Mouse (Mus musculus) T-helper 2 cell (primary cell): Measurements from ENCODE around the gene Sugct.

Experiments used
- in situ Hi-C: fragments of 300-600 bp; cut with MboI, MseI; formaldehyde crosslinking; loops from one replicate; pipeline ENCODE4 v1.15.1; 2025; ENCODE audit warnings: high pct_unique_total_duplicates

The Sugct gene

DNA sequence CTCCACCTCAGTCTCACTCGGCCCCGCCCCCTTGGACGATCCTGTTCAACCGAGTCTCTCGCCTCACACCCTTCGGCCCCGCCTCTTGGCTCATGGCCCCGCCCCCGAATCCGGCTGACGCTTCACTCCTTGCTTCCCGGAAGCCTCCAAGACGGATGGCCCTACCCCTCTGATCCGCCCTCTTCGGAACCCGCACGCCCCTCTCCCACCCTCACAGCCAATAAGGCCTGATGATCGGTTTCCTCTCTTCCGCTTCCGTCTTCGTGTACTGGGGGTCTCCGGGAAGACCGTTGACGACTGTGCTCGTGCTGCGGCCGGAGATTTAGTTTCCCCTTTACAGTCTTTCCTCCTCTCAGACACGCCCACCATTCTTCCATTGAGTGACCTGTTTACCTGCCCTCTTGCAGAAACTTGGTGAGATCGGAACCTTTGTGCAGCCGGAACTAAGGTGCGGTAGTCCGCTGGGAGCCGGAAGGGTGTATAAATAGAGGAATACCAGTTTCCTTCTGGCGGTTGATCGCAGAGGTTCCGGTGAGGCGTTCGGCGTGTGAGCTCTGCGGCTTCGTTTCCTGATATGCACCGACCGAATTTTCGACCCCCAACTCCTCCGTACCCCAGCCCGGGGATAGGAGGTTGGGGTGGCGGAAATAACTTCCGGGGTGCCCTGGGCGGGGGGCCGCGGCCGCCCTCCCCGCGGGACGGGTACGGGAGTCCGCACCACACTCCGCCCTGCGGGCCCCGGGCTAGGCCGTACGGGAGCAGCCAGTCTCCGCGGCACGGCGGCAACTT lies at the start of gene Sugct, which contains the start of gene Mplkip:
Sugct (minus strand) TSS at position 643 of the 789 bp plus-strand sequence.
Mplkip (plus strand) TSS at position 282 of the 789 bp plus-strand sequence.
- in situ Hi-C loops = loop anchor here (5.0 kb wide), 1 partner anchor 117 kb away; no protein-coding TSS in a partner anchor

DNA sequence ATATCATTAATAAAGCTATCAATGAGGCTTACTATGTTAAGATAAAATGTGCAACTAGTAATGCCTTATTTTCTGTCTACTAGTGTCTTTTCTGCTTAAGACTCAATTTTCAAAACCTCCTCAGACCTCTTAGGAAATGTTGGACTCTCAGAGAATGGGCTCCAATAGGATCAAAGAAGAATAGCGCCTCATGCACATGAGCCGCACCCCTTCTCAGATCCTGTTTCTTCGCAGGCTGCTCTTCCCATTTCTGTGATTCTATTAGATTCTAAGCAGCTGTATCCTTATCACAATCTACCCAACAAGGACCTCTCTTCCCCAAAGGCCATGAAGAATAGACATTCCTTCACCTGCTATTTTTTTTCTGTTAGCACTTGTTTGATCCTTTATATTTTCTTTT lies 33.4 kb upstream of the Sugct start:
- in situ Hi-C loops = no loop called here

DNA sequence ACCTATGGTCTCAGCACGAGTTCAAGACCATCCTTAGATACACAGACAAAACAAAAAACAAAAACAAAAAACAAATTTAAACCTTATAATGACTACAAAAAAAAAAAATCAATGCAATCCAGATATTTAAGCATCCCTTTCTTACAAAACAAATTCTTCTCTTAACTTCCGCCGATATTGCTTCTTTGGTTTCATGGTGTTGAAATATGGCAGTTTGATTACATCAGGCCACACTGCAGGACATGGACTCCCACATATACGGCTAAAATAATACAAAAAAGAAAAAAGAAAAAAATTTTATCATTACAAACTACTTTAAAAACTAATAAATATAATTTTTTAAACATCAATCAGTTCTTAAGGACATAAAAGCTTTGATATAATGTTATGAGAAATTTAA lies 32.6 kb upstream of the Sugct start:
- in situ Hi-C loops = no loop called here

DNA sequence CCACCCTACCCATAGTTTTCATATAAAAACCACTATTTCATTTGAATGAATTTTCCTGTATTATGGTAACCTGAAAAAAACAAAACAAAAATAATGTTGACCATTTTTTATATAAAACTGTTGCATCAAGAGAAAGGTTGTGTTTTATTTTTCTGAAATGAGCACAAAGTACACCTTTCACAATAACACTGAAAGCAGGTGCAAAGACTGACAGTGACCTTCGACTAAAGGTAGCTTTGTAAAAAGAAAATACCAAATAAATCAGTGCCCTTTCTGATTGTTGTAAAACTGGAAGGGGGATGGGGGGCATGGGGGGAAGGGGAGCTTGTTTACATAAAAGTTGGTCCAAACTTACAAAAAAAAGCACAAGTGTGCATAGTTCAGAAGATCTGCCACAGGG lies 22.0 kb upstream of the Sugct start:
- in situ Hi-C loops = no loop called here

DNA sequence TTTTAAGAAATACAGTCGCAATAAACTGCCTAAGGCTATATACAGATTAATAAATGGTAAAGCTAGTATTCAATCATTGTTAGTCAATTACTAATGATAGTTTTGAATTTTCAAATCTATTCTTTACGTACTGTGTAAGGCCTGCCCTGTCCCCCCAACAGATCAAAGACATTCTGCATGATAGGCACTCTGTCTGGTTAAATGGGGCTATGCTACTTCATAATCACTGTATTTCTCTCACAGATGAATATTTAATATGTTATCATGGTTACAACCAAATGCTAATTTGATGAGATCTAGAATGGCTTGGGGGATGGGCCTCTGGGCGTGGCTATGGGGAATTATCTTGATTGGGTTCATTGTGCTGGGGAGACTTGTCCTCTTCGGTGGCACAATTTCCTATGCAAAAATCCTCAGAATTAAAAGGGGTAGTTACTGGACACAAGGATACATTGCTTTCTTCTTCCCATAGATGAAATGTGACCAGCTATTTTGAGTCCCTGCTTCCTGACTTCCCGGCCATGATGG lies 13.5 kb upstream of the Sugct start:
- in situ Hi-C loops = no loop called here

DNA sequence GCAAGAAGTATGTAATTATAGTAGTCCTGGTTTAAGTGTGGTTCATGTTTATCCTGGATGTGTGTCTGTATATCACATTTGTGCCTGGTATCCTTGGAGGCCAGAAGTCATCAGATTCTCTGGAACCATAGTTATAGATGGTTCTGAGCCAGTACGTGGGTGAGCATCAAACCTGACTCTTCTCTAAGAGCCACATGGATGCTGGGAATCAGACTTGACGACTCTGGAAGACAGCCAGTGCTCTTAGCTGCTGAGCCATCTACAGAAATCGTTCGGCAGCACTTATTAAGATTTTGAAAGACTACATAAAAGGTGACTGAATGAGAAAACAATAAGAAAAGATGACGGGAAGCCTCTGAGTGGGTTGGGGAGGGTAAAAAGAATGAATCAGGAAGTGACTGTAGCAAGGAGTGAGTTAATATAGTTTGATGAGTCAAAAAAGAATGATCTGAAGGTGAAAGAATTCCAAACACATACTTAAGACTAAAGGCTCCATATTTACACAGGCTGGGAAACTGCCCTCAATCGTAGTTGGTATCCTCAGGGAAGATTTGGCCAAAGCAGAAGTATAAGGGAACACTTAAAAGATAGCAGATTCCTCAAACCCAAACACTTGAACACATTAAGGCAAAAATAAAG lies 10.0 kb upstream of the Sugct start:
- in situ Hi-C loops = no loop called here

DNA sequence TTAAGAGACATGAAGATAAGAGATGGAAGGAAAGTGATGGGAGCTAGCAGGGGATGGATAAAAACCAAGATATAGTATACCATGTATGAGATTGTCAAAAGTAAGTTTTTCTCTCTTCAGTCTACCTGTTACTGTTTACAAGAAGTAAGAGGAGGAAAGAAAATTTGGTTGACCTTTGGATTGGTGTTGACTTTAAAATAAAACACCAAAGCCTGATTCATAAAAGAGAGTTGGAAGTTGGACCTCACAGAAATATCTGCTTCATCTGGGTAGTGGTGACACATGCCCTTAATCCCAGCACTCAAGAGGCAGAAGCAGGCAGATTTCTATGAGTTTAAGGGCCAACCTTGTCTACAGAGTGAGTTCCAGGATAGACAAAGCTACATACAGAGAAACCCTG lies 7.0 kb upstream of the Sugct start:
- in situ Hi-C loops = no loop called here

DNA sequence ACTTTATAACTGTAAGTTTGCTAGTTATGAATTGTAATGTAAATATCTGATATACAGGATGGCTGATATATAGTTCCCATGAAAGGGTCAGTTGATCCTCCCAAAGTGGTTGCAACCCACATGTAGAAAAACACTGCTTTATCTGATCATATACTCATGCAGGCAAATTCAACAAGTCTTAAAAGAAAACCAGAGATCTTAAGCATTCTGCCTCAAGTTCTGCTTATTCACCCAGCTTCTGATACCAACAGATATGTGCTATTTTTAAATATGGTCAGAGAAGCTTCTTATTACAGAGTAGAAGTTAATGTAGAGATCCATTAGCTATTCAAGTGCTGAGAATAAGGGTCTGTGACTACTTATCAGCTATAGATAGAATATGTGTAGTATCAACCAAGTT lies 6.0 kb upstream of the Sugct start:
- in situ Hi-C loops = no loop called here

DNA sequence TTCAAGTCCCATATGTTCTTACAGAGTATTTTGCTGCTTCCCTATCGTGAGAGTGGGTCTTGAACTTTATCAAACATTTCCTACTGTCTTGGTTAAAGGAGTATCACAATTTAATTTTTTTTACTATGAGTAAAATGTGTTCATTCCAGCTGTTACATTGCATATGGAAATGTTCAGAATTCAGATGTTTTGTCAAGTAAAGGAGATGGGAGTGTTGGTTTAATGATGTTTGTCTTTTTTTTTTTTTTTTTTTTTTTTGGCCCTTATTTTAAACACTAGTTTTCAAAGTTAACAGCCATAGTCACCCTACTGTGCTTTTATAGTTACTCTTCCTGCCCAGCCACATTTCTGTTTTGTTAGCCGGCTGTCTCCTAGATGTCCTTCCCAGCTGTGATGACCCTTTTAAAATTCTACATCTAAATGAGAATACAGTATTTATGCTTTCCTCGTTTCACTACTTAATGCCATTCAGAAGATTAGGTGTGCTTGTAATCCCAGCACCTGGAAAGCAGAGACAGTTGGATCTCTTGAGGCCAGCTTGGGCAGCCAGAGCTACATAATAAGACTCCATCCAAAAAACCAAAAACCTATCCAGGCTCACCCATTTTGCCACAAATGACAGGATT lies 4.8 kb upstream of the Sugct start:
- in situ Hi-C loops = no loop called here

DNA sequence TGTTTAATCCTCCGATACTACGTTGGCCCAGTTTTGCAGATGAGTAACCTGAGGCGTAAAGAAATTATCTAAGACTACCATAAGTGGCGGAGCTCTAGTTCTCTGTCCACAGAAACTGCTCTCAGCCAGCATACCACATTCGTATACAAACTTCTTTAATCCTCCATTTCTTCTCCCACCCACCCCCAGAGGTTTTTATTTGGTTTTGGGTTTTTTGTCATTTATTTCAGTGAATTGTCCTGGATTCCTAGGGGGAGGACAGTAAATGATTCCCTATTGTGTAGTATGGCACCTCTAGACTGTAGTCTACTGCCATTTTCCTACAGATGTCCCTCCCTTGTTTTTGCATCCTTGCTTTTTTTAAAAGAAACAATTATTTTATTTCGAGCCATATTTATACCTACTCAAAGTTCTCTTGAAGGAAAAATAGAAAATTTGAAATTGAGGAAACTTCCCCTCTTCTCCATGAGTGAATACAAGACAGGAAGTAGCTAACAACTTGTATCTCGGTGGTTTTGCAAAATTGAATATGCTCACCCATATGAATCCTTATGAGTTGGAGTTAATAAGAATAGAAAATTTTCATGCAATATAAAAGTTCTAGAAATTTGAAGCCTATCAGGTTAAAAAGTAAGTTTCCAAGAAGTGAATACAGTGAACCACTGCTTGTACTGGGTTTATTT lies 686 bp upstream of the Sugct start:
- in situ Hi-C loops = loop anchor here (5.0 kb wide), 1 partner anchor 116 kb away; no protein-coding TSS in a partner anchor

DNA sequence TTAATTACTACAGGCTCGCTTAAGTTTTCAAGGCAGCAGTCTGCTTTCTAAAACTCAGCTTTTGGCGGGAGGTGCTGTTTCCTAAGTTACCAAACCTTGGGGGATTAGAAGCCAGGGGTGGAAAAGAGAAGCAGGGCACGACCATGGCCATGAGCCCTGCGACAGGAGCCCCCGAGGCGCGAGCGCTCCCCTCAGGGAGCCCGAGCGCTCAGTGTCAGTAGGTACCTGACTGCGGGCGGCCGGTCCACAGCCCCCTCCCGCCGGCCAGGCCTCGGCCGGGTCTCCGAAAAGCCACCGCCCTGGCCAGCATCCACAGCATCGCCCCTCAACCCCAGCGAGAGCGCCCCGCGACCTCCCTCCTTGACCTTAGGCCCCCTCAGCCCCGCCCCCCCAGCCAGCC lies 939 bp downstream of the Sugct start:
- in situ Hi-C loops = no loop called here

DNA sequence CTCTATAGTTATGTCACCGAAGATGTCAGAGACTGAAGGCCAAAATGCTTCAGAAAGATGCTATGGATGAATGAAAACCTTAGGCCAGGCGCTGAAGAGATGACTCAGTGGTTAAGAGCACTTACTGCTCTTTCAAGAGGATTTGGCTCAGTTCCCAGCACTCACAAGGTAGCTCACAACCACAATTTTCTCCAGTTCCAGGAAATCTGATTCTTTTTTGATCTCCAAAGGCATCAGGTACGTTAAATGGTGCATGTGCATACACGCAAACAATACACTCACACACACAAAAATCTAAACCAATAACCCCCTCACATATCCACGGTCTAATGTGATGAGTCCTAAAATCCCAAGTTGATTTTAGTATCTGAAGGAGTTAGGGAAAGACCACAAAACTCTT lies 1.5 kb downstream of the Sugct start:
- in situ Hi-C loops = no loop called here

DNA sequence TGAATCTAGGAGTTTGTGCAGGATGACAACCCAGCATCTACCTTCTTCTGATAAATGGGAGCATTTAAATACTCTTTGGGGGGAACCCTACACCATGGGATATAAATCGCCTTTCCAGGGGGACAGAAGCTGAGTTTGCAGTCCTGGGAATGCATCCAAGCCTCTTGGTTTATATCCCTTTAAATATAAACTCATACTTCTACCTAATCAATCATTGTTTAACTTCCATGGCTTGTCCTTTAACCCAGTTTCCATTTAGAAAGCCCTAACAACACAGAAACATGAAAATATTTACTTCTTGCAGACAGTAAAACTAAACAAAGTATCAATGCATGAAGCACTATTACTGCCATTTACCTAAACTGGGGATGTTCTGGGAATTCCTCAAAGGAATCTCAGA lies 3.9 kb downstream of the Sugct start:
- in situ Hi-C loops = no loop called here

DNA sequence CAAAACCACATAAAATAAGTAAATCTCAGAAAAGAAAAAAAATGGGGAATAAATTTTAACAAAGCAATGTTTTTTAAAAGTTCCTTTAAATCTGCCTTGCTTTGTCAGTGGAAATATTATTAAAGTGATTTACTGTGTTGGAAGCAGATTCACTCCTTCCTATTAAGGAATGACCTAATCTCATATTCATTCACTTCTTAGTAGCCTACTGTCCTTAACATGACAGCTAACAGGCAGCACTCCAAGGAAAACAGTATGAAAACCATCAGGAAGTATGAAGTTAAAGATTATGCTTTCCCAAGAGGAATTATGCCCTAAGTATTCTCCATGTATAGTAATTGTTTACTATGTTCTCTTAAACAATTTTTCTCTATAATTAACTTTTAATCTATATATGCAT lies 4.7 kb downstream of the Sugct start:
- in situ Hi-C loops = no loop called here

DNA sequence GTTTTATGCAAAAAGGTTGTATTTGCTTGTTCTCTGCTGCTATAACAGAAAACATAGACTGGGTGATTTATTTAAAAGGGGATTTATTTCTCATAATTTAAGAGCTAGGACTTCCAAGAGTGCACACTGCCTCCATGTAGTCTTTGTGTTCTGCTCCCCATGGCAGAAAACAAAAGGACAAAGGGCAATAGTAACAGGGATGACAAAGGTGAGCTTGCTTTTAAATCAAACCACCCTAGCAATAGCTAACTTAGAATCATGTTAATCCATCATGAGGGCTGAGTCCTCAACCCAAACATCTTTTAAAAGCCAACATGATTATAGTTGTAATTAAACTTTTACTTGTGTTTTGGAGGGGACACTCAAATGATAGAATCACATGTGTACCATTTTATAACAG lies 5.9 kb downstream of the Sugct start:
- in situ Hi-C loops = no loop called here

DNA sequence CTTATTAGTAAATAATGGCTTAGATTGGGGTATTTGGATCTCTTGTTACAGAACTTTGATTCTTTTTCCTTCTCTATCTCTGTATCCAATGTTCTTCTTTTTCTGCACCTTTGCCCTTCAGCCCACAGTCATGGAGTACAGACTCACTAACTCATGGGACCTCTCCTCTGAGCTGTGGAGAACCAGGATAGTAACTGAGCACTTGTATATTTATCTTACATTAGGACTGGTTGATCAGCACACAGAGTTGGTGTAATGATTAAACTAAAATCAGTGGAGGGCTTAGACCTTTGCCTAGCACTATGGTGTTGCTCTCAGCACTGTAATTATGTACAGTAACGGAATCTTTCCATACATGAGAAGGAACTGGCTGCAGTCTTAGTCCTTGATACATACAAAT lies 24.2 kb downstream of the Sugct start:
- in situ Hi-C loops = no loop called here

DNA sequence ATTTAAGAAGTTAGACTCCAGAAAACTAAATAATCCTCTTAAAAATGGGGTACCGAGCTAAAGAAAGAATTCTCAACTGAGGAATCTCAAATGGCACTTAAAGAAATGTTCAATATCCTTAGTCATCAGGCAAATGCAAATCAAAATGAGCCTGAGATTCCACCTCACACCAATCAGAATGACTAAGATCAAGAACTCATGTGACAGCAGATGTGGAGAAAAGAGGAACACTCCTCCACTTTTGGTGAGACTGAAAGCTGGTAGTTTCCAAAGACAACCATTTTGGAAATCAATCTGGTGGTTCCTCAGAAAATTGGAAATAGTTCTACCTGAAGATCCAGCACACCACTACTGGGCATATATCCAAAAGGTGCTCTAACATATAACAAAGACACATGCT lies 28.0 kb downstream of the Sugct start:
- in situ Hi-C loops = loop anchor here (5.0 to 10.0 kb wide), 2 partner anchors 55 to 667 kb away; no protein-coding TSS in a partner anchor

DNA sequence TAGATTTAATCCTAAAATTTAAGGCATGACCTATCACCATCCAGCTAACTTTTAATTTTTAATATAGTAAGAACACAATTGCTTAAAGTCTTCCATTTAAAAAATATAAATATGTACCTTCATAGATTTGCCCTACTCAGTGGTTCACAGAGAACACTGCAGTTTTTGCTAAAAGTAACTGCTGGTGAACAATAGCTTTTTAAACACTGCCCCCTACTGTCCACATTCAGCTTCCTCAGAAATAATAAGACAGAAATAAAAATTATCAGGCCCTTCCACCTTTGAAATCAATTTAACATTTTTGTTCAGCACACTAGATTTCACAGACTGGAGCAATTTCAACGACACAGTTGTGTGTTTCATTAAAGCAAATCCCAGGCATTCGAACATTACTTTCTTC lies 53.1 kb downstream of the Sugct start:
- in situ Hi-C loops = no loop called here

DNA sequence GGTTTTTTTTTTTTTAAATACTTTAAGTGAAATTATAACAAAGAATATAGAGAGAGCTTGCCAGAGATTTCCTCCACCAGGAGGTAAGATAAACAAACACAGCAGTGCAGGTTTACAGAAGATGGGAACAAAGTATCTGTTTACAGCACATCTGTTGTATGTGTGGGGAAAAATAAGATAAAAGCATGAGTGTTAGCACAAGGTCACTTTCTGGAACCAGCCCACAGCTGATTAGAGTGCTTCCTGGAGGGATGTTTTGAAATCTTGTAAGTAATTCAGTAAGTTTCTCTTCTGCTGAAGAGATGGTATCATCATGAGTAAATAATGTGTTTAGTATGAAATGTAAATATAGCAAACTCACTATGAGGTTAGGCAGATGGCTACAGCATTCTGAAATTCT lies 57.3 kb downstream of the Sugct start:
- in situ Hi-C loops = no loop called here

DNA sequence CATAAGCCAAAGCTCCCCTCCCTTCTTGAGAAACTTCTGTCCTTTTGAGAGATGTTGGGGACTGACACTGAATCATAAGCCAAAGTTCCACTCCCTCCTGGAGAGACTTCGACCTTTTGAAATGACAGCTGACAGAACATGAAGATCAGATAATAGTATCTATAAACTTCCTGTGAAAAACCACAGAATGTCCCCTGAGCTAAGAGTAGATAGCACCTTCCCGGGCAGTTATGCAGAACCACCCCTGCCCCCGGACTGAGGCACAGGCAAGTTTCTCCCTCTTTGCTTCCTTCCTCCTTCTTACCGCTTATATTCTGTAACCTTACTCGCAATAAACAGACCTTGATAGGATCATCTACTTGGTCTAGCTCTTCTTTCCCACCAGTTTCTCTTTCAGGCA lies 68.2 kb downstream of the Sugct start:
- in situ Hi-C loops = no loop called here

DNA sequence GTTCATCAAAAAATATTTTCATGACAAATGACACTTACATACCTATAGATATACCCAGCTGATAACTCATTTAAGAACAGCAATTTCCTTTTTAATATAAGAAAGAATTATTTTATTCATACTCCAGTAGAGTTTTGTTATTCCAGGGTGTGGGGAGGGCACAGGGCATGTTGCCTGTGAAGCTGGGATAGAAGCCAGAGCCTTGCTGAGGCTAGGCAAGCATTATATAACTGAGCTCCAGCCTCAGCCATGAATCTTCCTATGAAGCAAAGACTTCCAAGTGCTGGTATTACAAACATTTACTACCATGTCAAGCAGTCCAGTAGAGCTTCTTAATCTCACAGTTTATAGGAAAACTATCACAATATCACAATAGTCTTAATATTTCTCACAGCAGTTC lies 70.4 kb downstream of the Sugct start:
- in situ Hi-C loops = no loop called here

DNA sequence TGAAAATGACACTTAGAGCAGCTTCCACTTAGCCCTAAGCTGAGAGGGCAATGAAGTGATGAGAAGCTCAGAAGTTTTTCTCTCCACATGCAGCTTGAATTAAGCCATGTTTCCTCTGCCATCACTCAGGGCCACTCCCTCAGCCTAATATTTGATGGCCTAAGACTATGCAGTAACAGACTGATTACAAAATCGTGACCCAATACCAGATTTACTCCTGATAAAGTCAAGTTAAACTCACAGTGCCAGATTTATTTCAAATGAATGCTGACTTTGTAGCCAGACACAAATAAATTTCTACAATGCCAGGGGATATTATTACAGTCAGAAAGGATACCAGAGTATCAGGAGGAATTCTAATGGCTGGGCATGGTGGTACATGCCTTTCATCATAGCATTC lies 89.1 kb downstream of the Sugct start:
- in situ Hi-C loops = no loop called here
